In genomic region chr7:81993140-81993539, GRCm38 (mm10) we compare ENCODE assay signal across 15 mouse cellular contexts. TPM values are rescaled to one million over a fixed set of nuclear protein-coding genes. Genes with fewer than 3 reads are reported as not detected.
DNase-seq lines count a peak whose midpoint lies in the region; ATAC-seq and TF ChIP-seq lines count a peak whose summit lies in the region.
"Had no signal": no experiment of that assay in that cellular context is flagged by ENCODE, and none has a peak within 500 bp of the region (broad histone marks: within the 10 kb centered on the region; RNA-seq: fewer than 3 reads in every experiment).

No protein-coding gene starts in this region.

- no peak for TF ChIP-seq POLR2A in heart, adult 2 months (IDR thresholded peaks at IDR 0.05; ENCODE audit: insufficient read depth, low read depth, low read length)

- DNase-seq in heart, adult 2 months = no peak
- no peak for DNase-seq in midbrain, embryonic 10.5 days (ENCODE audit: low spot score)
- no peak for DNase-seq in midbrain, embryonic 14.5 days
- no peak for DNase-seq in spleen, postnatal 14 days (ENCODE audit: low spot score in 2 of 2)
- no peak for DNase-seq in hindbrain, embryonic 10.5 days (ENCODE audit: low spot score)
- DNase-seq: lung, adult 18-20 months had no signal

- peaks cover 72% of the 10 kb centered on the region for H3K27me3 ChIP-seq in heart, embryonic 16.5 days (ENCODE audit: control insufficient read depth, insufficient read depth, low read length)
- H3K27me3 ChIP-seq in heart, adult 2 months (ENCODE audit: control insufficient read depth, insufficient read depth, low read length) = peaks cover 12% of the 10 kb centered on the region
- peaks cover 91% of the 10 kb centered on the region for H3K27me3 ChIP-seq in midbrain, embryonic 10.5 days (ENCODE audit: low read depth, poor library complexity, severe bottlenecking)
- peaks cover 62% of the 10 kb centered on the region for H3K27me3 ChIP-seq in midbrain, embryonic 14.5 days (ENCODE audit: control insufficient read depth, insufficient read depth, low read length)
- H3K27me3 ChIP-seq in embryonic facial prominence, embryonic 13.5 days = peaks cover 83% of the 10 kb centered on the region
- peaks cover 64% of the 10 kb centered on the region for H3K27me3 ChIP-seq in limb, embryonic 15.5 days
- H3K27me3 ChIP-seq in hindbrain, embryonic 10.5 days (ENCODE audit: insufficient read depth, poor library complexity, severe bottlenecking) = peaks cover 93% of the 10 kb centered on the region

- H3K4me1 ChIP-seq in heart, embryonic 16.5 days (ENCODE audit: control insufficient read depth, insufficient read depth, low read length) = peaks cover 4% of the 10 kb centered on the region
- no peaks in the 10 kb centered on the region for H3K4me1 ChIP-seq in heart, adult 2 months (ENCODE audit: control insufficient read depth, insufficient read depth, low read length)
- peaks cover 20% of the 10 kb centered on the region for H3K4me1 ChIP-seq in midbrain, embryonic 10.5 days
- peaks cover 3% of the 10 kb centered on the region; the same call in 1 of the 2 replicates for H3K4me1 ChIP-seq in midbrain, embryonic 14.5 days (ENCODE audit: control insufficient read depth, insufficient read depth, low read length)
- peaks cover 25% of the 10 kb centered on the region for H3K4me1 ChIP-seq in embryonic facial prominence, embryonic 13.5 days
- peaks cover 24% of the 10 kb centered on the region for H3K4me1 ChIP-seq in limb, embryonic 15.5 days
- peaks cover 28% of the 10 kb centered on the region for H3K4me1 ChIP-seq in hindbrain, embryonic 10.5 days (replicated peaks)

- TF ChIP-seq CTCF in heart, adult 2 months (IDR thresholded peaks at IDR 0.05) = no peak

- no peak overlapping the region for H3K27ac ChIP-seq in heart, embryonic 16.5 days (ENCODE audit: low read length)
- no peak overlapping the region for H3K27ac ChIP-seq in heart, adult 2 months
- H3K27ac ChIP-seq in midbrain, embryonic 10.5 days (replicated peaks) = no peak overlapping the region
- H3K27ac ChIP-seq in midbrain, embryonic 14.5 days (replicated peaks; ENCODE audit: low read depth, low read length) = no peak overlapping the region
- no peak overlapping the region for H3K27ac ChIP-seq in embryonic facial prominence, embryonic 13.5 days
- no peak overlapping the region for H3K27ac ChIP-seq in limb, embryonic 15.5 days
- H3K27ac ChIP-seq in hindbrain, embryonic 10.5 days = no peak overlapping the region
- H3K27ac ChIP-seq: hindbrain, postnatal 0 days had no signal

- intact Hi-C loops in heart, adult 2 months (cut with DNase I) = no loop called here

- no peaks in the 10 kb centered on the region for H3K79me2 ChIP-seq in heart, adult 2 months (replicated peaks; ENCODE audit: control insufficient read depth, insufficient read depth, low read length)

- H3K9ac ChIP-seq in heart, embryonic 16.5 days (ENCODE audit: low read length) = no peak overlapping the region
- H3K9ac ChIP-seq in heart, adult 2 months (ENCODE audit: low read depth, low read length) = no peak overlapping the region
- H3K9ac ChIP-seq in midbrain, embryonic 14.5 days (replicated peaks; ENCODE audit: low read length) = no peak overlapping the region
- no peak overlapping the region for H3K9ac ChIP-seq in embryonic facial prominence, embryonic 13.5 days
- H3K9ac ChIP-seq in limb, embryonic 15.5 days = no peak overlapping the region

- H3K4me2 ChIP-seq in heart, embryonic 16.5 days (ENCODE audit: low read depth, low read length) = peak overlapping the region; percentile 95
- no peak overlapping the region for H3K4me2 ChIP-seq in midbrain, embryonic 14.5 days (ENCODE audit: low read length)
- H3K4me2 ChIP-seq in embryonic facial prominence, embryonic 13.5 days = peak overlapping the region; percentile 97
- peak overlapping the region; percentile 97 for H3K4me2 ChIP-seq in limb, embryonic 15.5 days

- no peak for ATAC-seq in heart, embryonic 16.5 days (replicated peaks; ENCODE audit: extremely low read depth, insufficient read depth, low FRiP score)
- no peak for ATAC-seq in midbrain, embryonic 14.5 days (ENCODE audit: low FRiP score, low TSS enrichment)
- ATAC-seq in embryonic facial prominence, embryonic 13.5 days (ENCODE audit: insufficient number of reproducible peaks, insufficient read depth, low FRiP score, low TSS enrichment, low read depth) = no peak
- ATAC-seq in limb, embryonic 15.5 days (ENCODE audit: insufficient number of reproducible peaks, low FRiP score, low TSS enrichment, low read depth) = no peak

- no peaks in the 10 kb centered on the region for H3K36me3 ChIP-seq in heart, embryonic 16.5 days (ENCODE audit: control insufficient read depth, insufficient read depth)
- no peaks in the 10 kb centered on the region for H3K36me3 ChIP-seq in heart, adult 2 months (ENCODE audit: control insufficient read depth, insufficient read depth, low read length)
- H3K36me3 ChIP-seq in midbrain, embryonic 10.5 days = no peaks in the 10 kb centered on the region
- no peaks in the 10 kb centered on the region for H3K36me3 ChIP-seq in midbrain, embryonic 14.5 days (ENCODE audit: control insufficient read depth, insufficient read depth, low read length)
- H3K36me3 ChIP-seq in embryonic facial prominence, embryonic 13.5 days = no peaks in the 10 kb centered on the region
- no peaks in the 10 kb centered on the region for H3K36me3 ChIP-seq in limb, embryonic 15.5 days
- H3K36me3 ChIP-seq in hindbrain, embryonic 10.5 days = no peaks in the 10 kb centered on the region

- no peaks in the 10 kb centered on the region for H3K9me3 ChIP-seq in heart, embryonic 16.5 days (replicated peaks; ENCODE audit: control insufficient read depth, low read length)
- no peaks in the 10 kb centered on the region for H3K9me3 ChIP-seq in midbrain, embryonic 10.5 days (replicated peaks)
- no peaks in the 10 kb centered on the region for H3K9me3 ChIP-seq in midbrain, embryonic 14.5 days (ENCODE audit: control insufficient read depth, low read length)
- H3K9me3 ChIP-seq in embryonic facial prominence, embryonic 13.5 days = no peaks in the 10 kb centered on the region
- no peaks in the 10 kb centered on the region for H3K9me3 ChIP-seq in limb, embryonic 15.5 days
- H3K9me3 ChIP-seq in hindbrain, embryonic 10.5 days = no peaks in the 10 kb centered on the region

- 55% methylated on average over 7 of the region's 7 CpGs for WGBS in heart, embryonic 16.5 days
- 55% methylated on average over 7 of the region's 7 CpGs for WGBS in heart, adult 2 months
- 32% methylated on average over 7 of the region's 7 CpGs for WGBS in midbrain, embryonic 10.5 days
- 33% methylated on average over 7 of the region's 7 CpGs for WGBS in midbrain, embryonic 14.5 days
- WGBS in embryonic facial prominence, embryonic 13.5 days = 30% methylated on average over 7 of the region's 7 CpGs
- 34% methylated on average over 7 of the region's 7 CpGs for WGBS in limb, embryonic 15.5 days
- WGBS in hindbrain, embryonic 10.5 days = 29% methylated on average over 7 of the region's 7 CpGs

- TF ChIP-seq EP300 in heart, adult 2 months (IDR thresholded peaks at IDR 0.05; ENCODE audit: insufficient read depth, low read depth, low read length) = no peak

- H3K4me3 ChIP-seq in heart, embryonic 16.5 days (ENCODE audit: low read length) = peak overlapping the region; percentile 62; the same call in 1 of the 2 replicates
- no peak overlapping the region for H3K4me3 ChIP-seq in heart, adult 2 months
- peak overlapping the region; percentile 68 for H3K4me3 ChIP-seq in midbrain, embryonic 10.5 days
- no peak overlapping the region for H3K4me3 ChIP-seq in midbrain, embryonic 14.5 days (replicated peaks; ENCODE audit: low read depth, low read length)
- no peak overlapping the region; the same call in 1 of the 2 replicates for H3K4me3 ChIP-seq in embryonic facial prominence, embryonic 13.5 days
- H3K4me3 ChIP-seq in limb, embryonic 15.5 days = no peak overlapping the region
- no peak overlapping the region; the same call in 1 of the 2 replicates for H3K4me3 ChIP-seq in hindbrain, embryonic 10.5 days
- H3K4me3 ChIP-seq: myocyte had no signal

RNA-seq across cellular contexts. Expression of gene Bnc1, which starts 1.0 kb away (rescaled TPM):
- 2.7 and 3.0 TPM in 2 replicates for polyA plus RNA-seq in heart, embryonic 16.5 days (2015; fragmentation: Nextera tagmentation; extraction: Ambion mirVana)
- 1 to 10 TPM in 1 of 2 experiments, under 1 TPM in 1; 0.82 to 1.4 TPM for total RNA-seq in heart, adult 2 months (2021)
- 0.57 and 0.91 TPM in 2 replicates for polyA plus RNA-seq in heart, adult 2 months (2012; rRNA removed)
- 0.31 and 0.57 TPM in 2 replicates for polyA plus RNA-seq in midbrain, embryonic 10.5 days (2016; fragmentation: Nextera tagmentation; extraction: Ambion mirVana)
- 0.27 and 0.30 TPM in 2 replicates for polyA plus RNA-seq in midbrain, embryonic 14.5 days (2014; fragmentation: Nextera tagmentation; extraction: Ambion mirVana)
- 2.0 and 2.2 TPM in 2 replicates for polyA plus RNA-seq in embryonic facial prominence, embryonic 13.5 days (2015; fragmentation: Nextera tagmentation; extraction: Ambion mirVana)
- 0.76 and 1.1 TPM in 2 replicates for polyA plus RNA-seq in limb, embryonic 15.5 days (2015; fragmentation: Nextera tagmentation; extraction: Ambion mirVana)
- 0.93 and 0.95 TPM in 2 replicates for polyA plus RNA-seq in hindbrain, embryonic 10.5 days (2016; fragmentation: Nextera tagmentation; extraction: Ambion mirVana)
- total RNA-seq: common myeloid progenitor, adult 5-6 weeks; layer of hippocampus, postnatal 10 days; left cerebral cortex, postnatal 36 days; megakaryocyte, adult 5-6 weeks had no signal
- polyA plus RNA-seq: hindbrain, postnatal 0 days had no signal

RNA-seq across cellular contexts. Expression of gene Hdgfl3, which starts 58.9 kb away (rescaled TPM):
- 9.7 and 9.9 TPM in 2 replicates for polyA plus RNA-seq in heart, embryonic 16.5 days (2015; fragmentation: Nextera tagmentation; extraction: Ambion mirVana)
- 1 to 10 TPM; 7.8 to 8.0 TPM for total RNA-seq in heart, adult 2 months (2021)
- polyA plus RNA-seq in heart, adult 2 months (2012; rRNA removed) = 1.8 and 2.8 TPM in 2 replicates
- polyA plus RNA-seq in midbrain, embryonic 10.5 days (2016; fragmentation: Nextera tagmentation; extraction: Ambion mirVana) = 22.8 and 26.2 TPM in 2 replicates
- 99.2 and 99.4 TPM in 2 replicates for polyA plus RNA-seq in midbrain, embryonic 14.5 days (2014; fragmentation: Nextera tagmentation; extraction: Ambion mirVana)
- polyA plus RNA-seq in embryonic facial prominence, embryonic 13.5 days (2015; fragmentation: Nextera tagmentation; extraction: Ambion mirVana) = 22.2 and 24.0 TPM in 2 replicates
- polyA plus RNA-seq in limb, embryonic 15.5 days (2015; fragmentation: Nextera tagmentation; extraction: Ambion mirVana) = 11.8 and 14.0 TPM in 2 replicates
- polyA plus RNA-seq in hindbrain, embryonic 10.5 days (2016; fragmentation: Nextera tagmentation; extraction: Ambion mirVana) = 20.8 and 23.4 TPM in 2 replicates

Comparison
In these comparisons a context has a peak if more than half of its experiments do, and no peak if none do; other contexts are left out.
1. H3K4me3 ChIP-seq: peak in heart, embryonic 16.5 days (single experiment) and midbrain, embryonic 10.5 days (single experiment); none in heart, adult 2 months (single experiment), midbrain, embryonic 14.5 days (single experiment), embryonic facial prominence, embryonic 13.5 days (single experiment), limb, embryonic 15.5 days (single experiment) and hindbrain, embryonic 10.5 days (single experiment).